Mouse (Mus musculus): Measurements from ENCODE around the gene Ubtf.

Ubtf gene

DNA sequence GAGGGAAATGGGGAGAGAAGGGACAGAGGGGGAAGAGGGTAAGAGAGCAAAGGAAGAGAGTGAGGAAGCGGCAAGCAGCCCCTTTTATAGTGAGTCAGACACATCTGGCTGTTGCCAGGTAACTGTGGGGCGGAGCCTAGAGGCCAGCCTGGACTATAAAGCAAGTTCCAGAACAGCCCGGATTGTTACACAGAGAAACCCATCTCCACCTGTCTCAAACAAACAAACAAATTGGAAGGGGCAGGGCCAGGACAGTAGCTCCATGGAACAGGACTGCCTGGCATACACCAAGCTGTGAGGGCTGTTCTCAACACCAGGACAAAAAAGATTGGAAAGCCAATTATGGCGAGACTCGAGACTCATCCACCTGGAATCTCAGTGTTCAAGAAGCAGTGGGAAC, 27.4 kb upstream of the Ubtf start:
- no peak for DNase-seq (ENCODE audit: low read depth, low spot score)

GRCm38 (mm10) chr11:102344458-102344857, 24.9 kb upstream of the Ubtf start:
- no peak for DNase-seq (ENCODE audit: low read depth, low spot score)

DNA sequence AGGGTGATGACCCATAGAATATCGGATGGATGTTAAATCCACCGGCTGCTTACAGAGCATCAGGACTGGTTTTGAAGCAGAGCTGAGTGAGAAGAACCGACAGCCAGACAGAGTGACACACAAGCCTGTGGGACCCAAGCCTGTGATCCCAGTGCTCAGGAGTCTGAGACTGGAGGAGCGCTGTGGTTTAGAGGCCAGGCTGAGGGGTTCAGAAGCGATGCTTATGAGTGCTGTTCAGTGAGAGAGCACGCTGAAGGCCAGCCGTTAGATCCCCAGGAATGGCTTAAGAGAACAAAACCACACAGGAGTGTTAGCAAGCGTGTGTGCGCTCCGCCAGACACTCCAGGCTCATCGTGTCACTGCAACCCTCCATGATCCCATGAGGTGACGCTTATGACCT, 23.2 kb upstream of the Ubtf start:
- no peak for DNase-seq (ENCODE audit: low read depth, low spot score)

- DNase-seq (ENCODE audit: low read depth, low spot score), result no peak
Observed at GRCm38 (mm10) chr11:102341101-102341500, 21.6 kb upstream of the Ubtf start.

DNA sequence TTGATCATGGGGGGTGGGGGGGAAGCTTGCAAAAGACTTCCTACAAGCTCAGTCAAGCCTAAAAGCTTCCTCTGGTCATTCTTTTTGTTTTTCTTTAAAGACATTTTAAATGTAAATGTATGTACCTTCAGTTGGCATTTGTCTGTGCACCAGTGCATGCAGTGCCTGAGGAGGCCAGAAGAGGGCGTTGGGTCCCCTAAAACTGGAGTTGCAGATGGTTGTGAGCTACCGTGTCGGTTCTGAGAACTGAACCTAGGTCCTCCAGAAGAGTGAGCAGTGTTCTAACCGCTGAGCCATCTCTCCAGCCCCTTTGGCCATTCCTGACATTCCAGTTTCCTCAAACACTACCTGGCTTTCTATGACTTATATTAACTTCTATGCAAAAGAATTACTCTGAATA, 20.1 kb upstream of the Ubtf start:
- no peak for DNase-seq (ENCODE audit: low read depth, low spot score)

DNA sequence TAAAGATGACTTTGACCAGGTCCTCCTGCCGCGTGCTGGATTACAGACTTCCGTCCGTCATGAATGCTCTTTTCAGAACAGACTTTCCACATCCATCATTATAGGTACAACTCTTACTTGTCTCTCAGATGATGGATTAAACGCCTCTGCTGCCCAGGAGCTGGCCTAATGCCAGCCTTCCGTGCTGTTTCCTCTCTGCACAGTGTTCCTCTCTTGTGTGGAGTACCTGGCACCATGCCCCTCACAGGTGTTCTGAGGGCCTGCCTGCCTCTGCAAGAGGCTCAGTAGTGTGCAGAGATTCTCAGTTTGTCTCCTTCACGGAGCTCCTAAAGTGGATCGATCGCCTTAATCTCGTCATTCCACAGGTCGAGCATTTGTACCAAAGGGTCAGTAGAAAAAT, 19.7 kb upstream of the Ubtf start:
- DNase-seq (ENCODE audit: low read depth, low spot score), result no peak

- no peak for DNase-seq (ENCODE audit: low read depth, low spot score)
Observed at GRCm38 (mm10) chr11:102338561-102338960, 19.0 kb upstream of the Ubtf start.

DNA sequence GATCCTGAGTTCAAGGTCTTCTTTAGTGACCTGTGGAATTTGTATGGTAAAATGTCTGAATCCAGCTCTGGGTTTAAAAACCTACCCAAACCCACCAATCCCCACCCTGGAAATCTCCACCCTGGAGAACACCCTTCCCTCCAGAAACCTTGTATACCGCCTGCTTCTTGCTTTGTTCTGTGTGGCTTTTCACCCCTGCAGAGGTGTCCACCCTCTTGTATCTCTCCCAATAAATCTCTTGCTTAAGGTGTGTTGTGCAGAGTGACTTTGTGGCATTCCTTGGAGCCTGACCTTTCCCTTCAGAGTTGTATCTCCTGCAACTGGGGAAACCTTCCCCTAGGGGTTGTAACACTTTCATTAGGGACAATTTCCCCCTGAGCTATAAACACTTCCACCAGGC, 18.4 kb upstream of the Ubtf start:
- no peak for DNase-seq (ENCODE audit: low read depth, low spot score)

GRCm38 (mm10) chr11:102336191-102336590, 16.6 kb upstream of the Ubtf start:
- DNase-seq (ENCODE audit: low read depth, low spot score), result no peak

- no peak for DNase-seq (ENCODE audit: low read depth, low spot score)
Observed at GRCm38 (mm10) chr11:102334973-102335700, 15.6 kb upstream of the Ubtf start.

DNA sequence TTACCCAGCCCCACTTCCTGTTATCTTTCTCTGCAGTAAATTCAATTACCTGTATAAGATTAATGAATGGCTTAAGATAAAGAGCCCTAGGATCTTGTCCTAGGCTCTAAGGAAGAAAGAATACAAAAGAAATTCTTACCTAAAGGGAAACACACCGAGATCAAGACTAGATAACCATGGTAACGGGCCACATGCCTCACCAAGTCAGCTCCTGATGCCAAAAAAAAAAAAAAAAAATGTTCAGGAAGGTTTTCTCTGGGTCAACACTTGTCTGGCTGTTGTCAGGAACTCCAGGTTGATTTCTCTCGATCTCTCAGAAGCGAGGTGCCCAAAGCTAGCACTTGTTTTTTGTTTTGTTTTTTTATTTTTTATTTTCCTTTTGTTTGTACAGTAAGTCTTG, 14.5 kb upstream of the Ubtf start:
- DNase-seq (ENCODE audit: low read depth, low spot score), result no peak

GRCm38 (mm10) chr11:102333061-102333460, 13.5 kb upstream of the Ubtf start:
- no peak for DNase-seq (ENCODE audit: low read depth, low spot score)

GRCm38 (mm10) chr11:102331806-102332205, 12.3 kb upstream of the Ubtf start:
- DNase-seq (ENCODE audit: low read depth, low spot score), result no peak

- DNase-seq (ENCODE audit: low read depth, low spot score), result no peak
Observed at GRCm38 (mm10) chr11:102330039-102330438, 10.5 kb upstream of the Ubtf start.

- DNase-seq (ENCODE audit: low read depth, low spot score), result no peak
Observed at GRCm38 (mm10) chr11:102329518-102329917, 10.0 kb upstream of the Ubtf start.

DNA sequence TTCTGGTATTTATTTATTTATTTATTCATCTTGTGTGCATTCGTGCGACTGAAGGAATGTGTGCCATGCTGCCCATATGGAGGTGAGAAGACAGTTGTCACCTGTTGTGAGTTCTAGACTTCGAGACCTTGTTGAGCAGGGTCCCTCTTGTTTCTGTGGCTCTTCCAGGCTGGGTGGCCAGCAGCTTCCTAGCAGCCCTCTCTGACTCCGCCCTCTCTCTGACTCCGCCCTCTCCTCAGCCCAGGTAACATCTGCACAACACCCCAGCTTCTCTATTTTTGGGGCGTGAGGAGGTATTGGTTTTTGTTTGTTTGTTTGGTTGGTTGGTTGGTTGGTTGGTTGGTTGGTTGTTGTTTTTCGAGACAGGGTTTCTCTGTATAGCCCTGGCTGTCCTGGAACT, 8.3 kb upstream of the Ubtf start:
- no peak for DNase-seq (ENCODE audit: low read depth, low spot score)

- DNase-seq (ENCODE audit: low read depth, low spot score), result no peak
Observed at GRCm38 (mm10) chr11:102327250-102327649, 7.7 kb upstream of the Ubtf start.

- no peak for DNase-seq (ENCODE audit: low read depth, low spot score)
Observed at GRCm38 (mm10) chr11:102323516-102323915, 4.0 kb upstream of the Ubtf start.

DNA sequence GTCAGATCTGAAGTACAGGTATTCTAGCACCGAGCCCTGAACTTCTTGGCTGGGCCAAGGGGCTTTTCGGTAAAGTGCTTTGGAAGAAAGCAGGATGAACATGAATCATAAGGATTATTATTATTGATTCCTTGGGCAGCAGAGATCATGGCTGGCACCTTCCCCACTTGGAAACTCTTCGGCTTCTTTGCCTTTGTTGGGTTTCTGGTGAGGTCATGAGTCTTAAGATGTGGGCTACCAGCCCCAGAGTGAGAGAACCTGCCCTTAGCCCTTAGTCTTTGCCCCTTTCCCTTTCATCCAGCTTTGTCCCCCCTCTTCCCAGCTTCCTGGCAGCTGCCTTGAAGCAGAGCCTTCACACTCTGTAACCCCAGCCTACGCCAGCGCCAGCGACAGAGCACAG, 2.4 kb upstream of the Ubtf start:
- no peak for DNase-seq (ENCODE audit: low read depth, low spot score)

GRCm38 (mm10) chr11:102320686-102321005, 1.1 kb upstream of the Ubtf start:
- DNase-seq (ENCODE audit: low read depth, low spot score), result no peak

GRCm38 (mm10) chr11:102319941-102320685, 571 bp upstream of the Ubtf start:
- DNase-seq (ENCODE audit: low read depth, low spot score), result peak; percentile 56

DNA sequence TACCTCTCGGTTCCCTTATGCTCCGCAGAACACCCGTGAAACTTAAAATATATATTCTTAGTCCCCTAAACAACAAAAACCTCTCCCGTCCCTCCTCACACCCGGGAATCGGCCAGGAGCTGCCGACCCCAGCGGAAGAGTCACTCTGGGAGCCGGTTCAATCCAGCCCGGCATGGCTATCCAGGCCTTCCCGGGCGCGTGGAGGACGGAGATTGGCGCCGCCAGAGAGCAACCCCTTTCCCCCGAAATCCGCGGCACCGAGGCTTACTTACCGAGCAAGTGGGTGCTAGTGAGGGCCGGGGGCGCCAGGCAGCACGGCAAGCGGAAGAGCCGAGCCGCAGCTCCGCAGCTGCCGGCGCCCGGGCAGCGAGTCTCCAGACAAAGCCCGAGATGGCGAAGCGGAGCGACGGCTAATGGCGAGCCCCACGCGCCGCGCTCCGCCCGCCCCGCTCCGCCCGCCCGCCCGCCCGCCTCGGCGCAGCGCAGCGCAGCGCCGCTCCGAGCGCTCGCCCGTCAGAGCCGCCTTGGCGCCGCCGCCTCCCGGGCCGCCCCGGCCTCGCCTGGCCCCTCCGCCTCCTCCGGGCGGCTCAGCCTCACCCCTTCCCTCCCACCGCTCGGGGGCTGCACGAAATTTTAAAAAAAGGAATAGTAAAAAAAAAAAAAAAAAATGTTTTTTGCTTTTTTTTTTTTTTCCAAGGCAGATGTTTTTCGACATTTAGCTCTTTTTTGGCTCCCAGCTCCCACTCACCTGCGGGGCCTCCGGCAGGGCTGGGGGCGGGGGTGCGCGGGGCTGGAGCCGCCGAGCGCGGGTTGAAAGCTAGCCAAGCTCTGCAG, 749 bp downstream of the Ubtf start:
- DNase-seq (ENCODE audit: low read depth, low spot score), result no peak
